Mouse (Mus musculus) testis, postnatal 14 days (tissue): Measurements from ENCODE around the gene Myh3.

Experiments
- DNase-seq: peaks from one replicate; pipeline ENCODE4 v3.0.0; 2021; ENCODE audit warnings: low spot score

Myh3 gene

DNA sequence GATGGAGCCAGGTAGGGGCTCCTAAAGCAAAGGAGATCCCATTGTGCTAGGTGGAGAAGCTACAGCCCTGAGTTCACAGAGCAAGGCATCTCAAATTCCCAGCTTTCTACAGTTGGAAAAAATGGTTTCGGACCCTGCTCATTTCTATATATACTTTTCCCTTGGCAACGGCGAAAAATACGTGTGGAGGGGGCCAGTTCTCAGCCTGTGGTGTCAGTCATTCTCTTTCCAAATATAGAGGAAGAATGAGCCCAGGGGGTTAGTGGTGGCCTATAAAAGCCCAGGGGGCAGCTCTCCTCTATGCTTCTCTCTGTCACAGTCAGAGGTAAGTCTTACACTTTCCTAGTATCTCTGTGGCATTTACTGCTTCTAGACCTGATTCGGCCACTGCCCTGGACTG is at the start of gene Myh3:
Gene Myh3 (plus strand): TSS at position 301 of the 400 bp plus-strand sequence.
- no peak for DNase-seq

DNA sequence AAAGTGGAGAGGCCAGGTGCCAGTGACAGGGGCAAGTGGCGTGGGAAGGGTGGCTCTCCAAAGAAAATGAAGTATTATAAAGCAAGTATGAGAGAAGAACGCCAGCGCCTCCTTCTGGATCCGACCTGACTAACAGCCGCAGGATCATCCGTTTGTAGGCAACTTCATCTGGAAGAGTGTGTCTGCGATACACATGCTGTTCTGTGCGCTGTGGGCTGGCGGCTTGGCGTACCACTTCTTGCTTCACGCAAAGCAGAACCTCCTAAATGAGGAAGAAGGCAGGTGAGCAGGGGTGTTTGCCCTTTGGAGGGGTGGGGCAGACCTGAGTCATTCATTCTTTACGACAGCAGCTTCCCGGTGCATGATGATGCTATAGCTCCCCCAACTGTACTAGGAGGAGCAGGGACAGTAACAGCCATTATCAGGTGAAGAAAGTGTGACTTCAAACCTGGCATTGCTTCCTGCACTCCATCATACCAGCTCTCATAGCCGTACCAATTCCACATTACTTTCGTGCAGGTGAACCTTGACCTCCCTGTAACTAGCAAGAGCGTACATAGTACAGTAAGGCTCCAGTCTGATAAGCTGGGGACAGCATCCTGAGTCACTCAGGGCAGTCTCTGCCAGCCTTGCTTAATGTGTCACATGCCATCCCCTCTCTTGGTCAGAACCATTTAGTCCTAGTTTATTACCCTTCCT is 47.0 kb upstream of the Myh3 start:
- no peak for DNase-seq

DNA sequence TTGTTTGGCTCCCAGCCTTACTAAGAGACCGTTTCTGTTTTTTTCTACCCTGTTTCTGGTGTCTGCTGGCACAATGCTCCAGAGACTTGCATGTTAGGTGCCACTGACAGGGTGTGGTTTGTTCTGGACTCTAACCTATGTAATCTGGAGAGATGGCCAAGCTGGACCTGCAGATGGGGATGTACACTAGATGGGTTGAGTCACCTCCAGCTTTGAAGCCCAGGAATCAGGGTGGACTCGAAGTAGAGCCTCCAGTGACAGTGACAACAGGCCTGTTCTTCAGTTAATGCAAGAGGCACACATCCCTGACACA is 46.5 kb upstream of the Myh3 start:
- no peak for DNase-seq

DNA sequence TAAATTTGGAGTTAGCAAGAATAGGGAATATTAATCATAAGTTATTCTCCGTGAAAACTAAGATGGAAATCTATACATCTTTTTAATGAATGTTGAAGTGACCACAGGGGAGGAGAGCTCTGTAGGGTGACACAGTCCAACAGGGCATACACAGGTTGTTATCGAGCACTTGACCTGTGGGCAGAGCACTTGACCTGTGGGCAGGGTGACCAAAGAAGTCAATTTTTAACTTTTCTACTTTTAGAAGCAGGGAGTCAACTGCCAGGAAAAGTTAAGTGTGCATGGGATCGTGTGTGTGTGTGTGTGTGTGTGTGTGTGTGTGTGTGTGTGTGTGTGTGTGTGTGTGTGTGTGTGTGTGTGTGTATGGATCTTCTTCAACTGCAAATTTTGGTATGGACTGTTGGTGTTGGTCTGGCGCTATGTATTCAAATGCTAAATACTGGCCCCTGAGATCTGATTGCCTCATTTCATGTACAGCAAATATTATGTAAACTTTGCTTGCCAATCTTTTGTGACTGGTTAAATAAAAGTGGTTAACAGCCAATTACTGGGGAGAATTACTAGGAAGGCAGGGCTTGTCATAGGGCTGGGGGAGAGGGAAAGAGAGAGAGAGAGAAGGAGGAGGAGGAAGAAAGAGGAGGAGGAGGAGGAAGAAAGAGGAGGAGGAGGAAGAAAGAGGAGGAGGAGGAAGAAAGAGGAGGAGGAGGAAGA is 43.2 kb upstream of the Myh3 start:
- DNase-seq, result no peak

DNA sequence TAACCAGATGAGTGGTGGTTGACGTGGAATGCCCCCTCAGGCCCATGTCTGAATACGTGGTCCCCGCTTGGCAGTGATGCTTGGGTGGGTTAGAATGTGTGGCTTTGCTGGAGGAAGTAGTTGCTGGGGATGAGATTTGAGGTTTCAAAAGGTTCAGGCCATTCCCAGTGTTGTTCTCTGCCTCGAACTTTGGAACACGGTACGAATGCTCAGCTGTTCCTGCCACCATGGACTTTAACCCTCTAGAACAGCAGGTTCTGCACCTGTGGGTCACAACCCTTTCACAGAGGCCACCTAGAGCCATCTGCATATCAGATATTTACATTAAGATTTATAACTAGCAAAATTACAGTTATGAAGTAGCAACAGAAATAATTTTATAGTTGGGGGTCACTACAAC is 41.9 kb upstream of the Myh3 start:
- DNase-seq, result no peak

DNA sequence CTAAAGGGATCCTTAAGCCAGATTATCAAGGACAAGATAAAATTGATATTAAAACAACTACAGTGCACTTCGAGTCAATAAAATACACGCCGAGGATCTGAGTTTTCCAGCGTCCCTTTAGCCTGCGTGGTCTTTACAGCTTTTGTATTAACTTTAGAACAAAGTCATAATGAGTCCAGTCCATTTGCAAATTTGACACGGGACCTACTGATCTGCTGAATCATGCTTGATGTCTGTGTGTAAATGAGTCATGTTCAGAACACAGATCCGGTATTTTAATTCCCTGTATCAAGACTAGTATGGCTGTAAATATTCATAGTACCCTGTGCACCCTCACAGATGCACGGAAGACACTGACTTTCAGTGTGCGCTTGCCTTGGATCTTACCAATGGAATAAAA is 41.2 kb upstream of the Myh3 start:
- no peak for DNase-seq

DNA sequence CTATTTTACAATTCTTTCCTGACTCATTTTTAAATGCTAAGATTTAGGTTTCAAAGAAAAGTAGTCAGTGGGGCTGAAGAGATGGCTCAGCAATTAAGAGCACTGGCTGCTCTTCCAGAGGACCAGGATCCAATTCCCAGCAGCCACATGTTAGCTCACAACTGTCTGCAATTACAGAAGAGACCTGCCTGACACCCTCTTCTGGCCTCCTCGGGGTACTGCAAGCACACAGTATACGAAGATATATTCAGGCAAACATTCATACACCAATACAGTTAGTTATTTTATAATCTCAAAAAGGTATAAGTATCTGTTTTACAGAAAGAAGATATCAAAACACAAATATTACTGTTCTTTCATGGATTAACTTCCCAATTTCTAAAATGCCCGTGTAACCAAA is 38.3 kb upstream of the Myh3 start:
- DNase-seq, result no peak

DNA sequence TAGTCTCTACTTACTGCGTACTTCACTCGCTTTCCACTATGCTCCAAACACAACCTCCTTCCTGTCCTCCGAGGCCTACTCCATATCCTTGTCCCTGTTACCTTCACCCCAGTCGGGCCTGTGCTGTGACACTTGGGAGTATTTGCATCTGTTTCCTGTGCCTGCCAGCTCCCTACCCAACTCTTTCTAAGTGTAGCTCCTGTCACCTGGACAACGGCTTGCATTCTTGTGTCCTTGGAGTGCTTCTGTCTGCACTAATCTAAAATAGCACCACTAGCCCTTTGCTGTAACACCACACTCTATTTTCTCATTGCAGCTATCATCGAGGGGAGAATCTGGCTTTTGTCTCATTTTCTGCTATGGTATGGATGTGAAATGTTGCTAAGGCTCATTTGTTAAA is 37.6 kb upstream of the Myh3 start:
- DNase-seq, result no peak

DNA sequence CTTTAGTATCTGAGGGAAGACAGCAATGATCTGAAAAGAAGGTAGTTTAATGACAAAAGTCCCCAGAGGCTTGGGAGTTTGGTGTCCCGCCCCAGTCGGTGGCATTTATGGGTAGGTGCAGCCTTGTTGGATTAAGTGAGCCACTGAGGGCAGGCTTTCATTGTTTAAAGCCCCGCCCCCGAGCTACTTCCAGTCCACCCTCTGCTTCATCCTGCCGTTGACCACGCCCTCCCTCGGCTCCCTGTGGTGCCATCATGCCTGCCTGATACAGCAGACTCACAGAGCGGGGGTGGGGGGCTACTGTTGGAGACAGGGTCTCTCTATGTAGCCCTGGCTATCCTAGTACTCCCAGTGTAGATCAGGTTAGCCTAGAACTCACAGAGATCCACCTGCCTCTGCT is 35.1 kb upstream of the Myh3 start:
- no peak for DNase-seq

DNA sequence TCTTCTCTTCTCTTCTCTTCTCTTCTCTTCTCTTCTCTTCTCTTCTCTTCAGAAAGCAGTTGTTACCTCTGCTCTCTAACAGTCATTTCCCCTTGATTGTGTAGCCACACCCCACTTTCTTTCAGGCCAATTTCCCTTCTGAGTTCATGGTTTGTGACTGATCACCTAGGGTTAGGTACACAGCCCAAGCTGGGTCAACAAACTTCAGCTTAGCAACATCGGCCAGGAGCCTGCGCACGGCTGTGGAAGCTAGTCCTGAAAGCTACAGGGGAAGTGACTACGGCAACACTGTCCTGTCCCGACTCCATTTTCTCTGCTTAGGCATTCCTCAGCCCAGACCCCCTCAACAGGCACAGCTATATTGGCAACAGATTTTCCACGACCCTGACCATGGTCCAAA is 33.1 kb upstream of the Myh3 start:
- no peak for DNase-seq

DNA sequence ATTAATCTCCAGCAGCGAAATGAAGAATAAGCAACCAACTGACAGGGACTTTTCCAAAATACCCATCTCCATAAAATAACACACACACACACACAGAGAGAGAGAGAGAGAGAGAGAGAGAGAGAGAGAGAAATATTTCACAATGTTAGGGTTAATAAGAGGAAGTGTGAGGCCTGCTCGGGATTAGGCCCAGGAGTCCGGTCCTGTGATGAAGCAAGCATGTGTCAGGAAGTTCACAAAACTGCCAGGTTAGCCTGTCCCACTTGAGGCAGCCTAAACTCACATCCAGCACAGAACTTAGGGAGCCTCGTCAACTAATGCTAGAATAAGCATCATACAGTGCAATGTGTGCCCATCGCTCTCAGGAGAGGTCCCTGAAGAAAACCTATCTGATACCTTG is 30.9 kb upstream of the Myh3 start:
- DNase-seq, result no peak

DNA sequence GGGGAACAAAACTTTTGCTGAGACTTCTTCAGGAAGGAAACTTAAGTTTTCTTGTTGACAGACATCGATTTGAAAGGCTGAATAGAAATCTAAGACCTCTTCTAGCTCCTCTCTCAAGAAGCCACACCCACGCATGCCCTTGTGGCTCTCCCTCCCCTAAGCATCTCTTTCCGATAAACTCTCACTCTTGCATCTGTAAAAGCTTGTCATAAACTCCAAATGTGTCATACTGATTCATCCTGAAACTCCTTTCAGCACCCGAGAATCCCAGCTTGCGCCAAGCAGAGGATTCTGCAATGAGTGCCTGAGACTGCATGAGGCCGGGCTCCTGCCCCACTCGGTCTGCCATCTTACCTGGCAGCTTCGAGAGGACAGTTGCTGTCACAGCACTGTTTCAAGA is 29.6 kb upstream of the Myh3 start:
- no peak for DNase-seq

DNA sequence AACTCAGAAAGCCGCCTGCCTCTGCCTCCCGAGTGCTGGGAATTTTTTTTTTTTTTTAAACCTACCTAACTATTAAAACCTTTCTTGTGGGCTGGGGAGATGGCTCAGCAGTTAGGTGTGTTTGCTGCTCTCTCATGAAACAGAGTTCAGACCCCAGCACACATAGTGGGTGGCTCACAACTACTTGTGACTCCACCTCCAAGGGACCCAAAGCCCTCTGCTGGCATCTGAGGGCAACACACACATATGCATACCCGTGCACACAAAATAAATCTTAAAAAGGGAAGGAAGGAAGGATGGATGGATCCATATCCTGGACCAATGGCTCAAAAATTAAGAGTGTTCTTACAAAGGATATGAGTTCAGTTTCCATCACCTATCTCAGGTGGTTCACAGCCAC is 28.8 kb upstream of the Myh3 start:
- no peak for DNase-seq

DNA sequence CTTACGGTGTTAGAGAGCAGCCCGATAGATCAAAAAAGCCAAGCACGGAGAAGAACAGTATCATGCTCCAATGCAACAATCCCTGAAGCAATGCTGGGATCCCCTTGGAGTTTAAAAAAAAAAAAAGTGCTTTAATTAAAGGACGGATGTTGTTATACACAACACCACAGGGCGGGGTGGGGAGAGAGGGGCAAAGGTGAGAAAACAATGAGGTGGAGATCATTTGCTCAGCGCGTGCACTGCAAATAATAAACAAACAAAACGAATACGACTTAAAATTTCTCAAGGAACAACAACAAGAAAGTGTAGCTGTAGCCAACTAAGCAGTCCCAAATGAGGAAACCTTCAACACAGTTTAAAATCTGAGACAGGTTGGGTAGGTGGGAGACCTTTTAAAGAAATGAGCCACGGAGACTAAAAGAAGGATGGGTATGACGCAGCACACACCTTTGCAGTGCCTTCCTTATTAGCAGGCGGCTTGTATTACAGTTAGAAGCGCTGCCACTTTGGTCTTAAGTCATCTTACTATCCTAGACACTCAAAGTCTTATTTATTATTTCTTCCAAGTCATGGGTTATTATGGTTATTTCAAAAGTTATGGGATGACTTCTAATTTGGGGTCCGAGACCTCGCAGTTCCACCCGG is 26.3 kb upstream of the Myh3 start:
- no peak for DNase-seq

DNA sequence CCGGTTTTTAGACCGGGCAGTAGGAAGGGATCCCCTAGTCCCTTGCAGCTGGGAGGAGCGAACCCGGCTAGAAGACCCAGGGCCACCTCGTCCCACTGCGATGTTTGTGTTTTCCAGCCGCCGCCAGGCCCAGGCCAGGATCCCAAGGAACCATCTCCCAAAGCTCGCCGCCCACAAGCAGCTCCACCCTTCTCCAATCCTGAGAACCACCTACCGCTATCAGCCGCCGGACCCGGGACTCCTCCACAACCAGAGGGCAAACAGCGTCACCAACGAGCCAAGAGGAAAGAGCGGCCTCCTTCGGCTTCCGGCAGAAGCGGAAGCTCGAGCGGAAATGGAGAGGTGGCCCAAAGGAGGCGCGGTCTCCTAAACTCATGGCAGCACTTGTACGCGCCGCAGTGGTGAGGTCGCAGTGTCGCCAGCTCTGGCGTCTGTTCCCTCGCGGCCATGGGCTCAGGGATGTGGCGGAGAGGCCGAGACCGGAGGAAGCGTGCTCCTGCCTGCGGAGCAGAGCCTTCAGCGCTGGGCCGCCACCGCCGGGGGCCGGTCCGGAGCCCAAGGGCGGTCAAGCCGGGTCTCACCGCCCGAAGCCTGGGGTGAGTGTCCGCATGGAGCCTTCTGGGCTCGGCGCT is 25.7 kb upstream of the Myh3 start, which contains the start of the genes Adprm and Sco1:
Gene Adprm (minus strand): TSS at position 274 of the 632 bp plus-strand sequence.
Gene Sco1 (plus strand): TSS at position 350 of the 632 bp plus-strand sequence.
- peak; percentile 88 for DNase-seq

DNA sequence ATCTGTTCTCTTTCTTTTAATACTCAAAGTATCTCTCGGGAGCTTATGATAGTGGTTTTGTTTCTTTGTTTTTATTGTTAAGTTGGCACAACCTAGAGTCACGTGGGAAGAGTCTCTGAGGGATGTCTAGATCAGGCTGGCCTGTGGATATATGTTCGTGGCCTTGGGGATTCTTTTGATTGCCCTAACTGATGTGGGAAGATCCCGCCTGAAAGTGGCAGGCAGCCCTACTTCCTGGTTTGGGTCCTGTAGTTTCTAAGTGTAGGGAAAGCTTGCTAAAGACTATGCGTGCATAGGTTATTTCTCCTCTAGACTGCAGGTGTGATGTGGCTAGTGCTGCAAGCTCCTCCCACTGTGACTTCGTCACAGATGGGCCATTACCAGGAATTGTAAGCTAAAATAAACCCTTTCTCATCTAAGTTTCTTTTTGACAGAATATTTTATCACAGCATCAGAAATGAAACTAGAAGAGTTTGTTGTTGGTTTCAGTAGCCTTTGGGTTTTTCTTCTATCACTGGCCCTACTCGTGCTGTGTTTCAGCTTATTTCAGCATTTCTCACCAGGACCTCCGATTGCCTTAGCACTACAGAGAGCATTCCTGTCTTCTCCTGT is 23.2 kb upstream of the Myh3 start:
- no peak for DNase-seq

DNA sequence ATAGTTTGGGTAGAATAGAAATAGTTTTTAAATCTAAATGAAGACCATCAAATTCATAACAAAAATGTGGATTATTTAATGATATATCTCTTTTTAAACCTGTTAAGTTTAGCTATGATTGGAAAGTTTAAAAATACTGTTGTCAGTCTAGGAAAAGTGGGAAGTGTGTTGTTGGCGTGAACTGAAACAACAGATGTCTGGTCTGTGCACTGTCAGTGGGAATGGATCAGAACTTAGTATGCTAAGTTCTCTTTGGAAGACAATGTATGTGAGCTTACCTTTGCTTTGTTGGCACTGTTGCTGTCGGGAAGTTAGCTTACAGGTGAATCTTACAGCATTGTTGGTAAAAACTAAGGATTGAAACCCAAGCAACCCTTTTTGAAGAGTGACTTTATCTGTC is 16.8 kb upstream of the Myh3 start:
- DNase-seq, result no peak

DNA sequence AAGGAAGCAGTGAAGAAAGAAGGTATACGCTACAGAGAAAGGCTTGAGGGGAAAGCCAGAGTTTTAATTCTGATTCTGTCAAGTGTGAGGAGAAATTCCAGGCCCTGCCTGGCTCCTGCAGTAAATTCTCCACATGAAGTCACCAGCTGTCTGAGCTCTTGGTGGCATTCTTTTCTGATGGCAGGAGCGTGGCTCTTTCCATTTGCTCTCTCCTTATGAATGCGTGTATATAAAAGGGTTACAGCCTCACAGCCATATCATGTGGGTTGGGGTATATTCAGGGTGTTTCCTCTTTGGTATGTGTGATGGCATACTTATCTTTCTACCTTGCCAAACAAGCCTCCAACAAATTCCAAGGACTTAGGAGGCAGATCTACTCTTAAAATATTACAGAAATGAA is 15.4 kb upstream of the Myh3 start:
- DNase-seq, result no peak

DNA sequence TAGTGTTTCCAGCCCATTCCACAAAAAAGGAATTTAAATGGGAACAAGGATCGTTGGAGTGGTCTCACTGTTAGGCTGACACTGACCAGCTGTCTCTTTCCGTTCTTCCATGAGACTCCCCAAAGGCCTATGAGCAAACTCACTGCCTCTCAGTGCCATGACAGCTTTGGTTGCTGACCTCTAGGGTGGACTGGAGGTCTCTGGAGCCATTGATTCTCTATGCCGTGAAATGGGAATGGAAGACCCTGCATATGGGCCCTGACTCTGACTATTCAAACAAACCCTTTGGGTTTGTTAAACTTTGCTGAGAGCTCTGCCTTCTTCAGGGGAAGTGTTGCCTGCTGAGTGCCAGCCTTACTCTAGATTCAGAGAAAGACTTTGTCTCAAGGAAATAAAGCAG is 10.4 kb upstream of the Myh3 start:
- no peak for DNase-seq

DNA sequence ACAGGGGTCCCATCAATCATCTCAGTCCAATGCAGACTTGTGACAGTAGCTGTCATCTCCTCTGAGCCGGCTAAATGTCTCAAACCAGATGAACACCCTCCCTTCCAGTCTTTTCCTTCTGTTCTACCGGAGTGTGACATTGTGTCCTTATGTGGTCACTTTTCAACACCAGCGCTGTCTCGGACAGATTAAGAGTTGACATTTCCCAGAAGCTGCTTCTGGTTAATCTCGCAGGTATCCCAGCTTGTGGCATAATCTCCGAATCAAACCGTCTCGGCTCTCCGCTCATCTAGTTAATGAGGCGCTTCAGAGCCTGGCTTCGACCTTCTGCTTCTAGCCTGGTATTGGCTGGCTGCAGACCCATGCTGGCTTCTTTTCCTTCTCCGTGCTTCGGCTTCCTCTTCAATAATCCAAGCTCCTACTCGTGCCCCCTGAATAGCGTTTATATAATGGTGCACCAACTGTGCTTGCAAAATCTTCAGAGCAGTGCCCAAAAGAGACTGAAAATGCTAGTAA is 5.4 kb upstream of the Myh3 start:
- no peak for DNase-seq

DNA sequence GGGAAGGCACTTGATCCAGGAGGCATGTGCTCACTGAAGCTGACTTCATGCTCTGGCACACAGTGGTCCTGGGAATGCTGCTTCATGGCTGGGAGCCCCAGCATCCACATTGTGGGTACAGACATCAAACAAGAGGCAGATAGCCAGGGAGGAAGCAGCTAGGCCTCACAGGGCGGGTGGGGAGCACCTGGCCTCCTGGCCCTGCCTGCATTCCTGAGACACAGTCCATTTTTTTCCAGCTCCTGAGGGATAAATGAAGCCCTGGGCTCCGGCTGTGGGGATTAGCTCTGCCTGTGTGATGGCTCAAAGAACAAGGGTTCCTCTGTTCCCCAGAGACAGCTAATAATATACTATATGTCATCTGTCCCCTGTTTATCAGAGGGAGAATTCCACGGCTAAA is 3.1 kb upstream of the Myh3 start:
- no peak for DNase-seq

DNA sequence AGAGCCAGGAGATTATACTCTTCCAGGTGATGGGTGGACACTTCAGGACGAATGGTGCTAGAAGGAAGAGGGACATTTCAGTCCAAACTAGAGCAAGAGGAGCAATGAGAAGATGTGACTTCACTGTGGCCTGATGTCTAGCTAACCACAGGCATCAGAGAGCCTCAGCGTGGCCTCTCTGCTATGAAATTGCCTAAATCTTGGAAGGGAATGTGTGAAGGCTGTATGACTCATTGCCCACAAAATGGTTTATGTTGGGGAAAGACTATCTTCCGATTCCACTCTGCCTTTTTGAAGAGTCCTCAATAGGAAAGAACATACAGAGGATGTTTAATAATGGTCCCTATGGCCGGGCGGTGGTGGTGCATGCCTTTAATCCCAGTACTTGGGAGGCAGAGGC is 1.3 kb upstream of the Myh3 start:
- no peak for DNase-seq
